Mouse (Mus musculus) gastrocnemius, postnatal 10 days (tissue): ENCODE results near the gene Acaa1b. TPM values are rescaled to one million over a fixed set of nuclear protein-coding genes. Genes with fewer than 3 reads are reported as not detected.

Source experiments
- total RNA-seq, 2 experiments: library from RNA; stranded (reverse); gene quantifications; 2 replicates each; pipeline ENCODE4 v1.2.3; 2021

Gene Acaa1b
- total RNA-seq, 2 experiments from 2014 or later = 1.1 to 1.9 TPM

Other genes starting within 250 kb of the Acaa1b start
- gene Ctdspl, start 230.6 kb downstream of the Acaa1b start, total RNA-seq = 10 to 100 TPM; 14.5 to 14.6 TPM
- under 1 TPM; 0.52 to 0.81 TPM for gene Vill, start 104.3 kb downstream of the Acaa1b start, total RNA-seq
- 10 to 100 TPM; 12.5 to 17.1 TPM for gene Plcd1, start 63.6 kb downstream of the Acaa1b start, total RNA-seq
- gene Dlec1, start 54.6 kb downstream of the Acaa1b start, total RNA-seq = under 1 TPM; 0.16 to 0.43 TPM
- gene Gm47289, start 2.1 kb upstream of the Acaa1b start, total RNA-seq = not detected
- gene Slc22a13, start 52.0 kb upstream of the Acaa1b start, total RNA-seq = not detected
- 10 to 100 TPM; 32.9 to 33.7 TPM for gene Oxsr1, start 165.3 kb upstream of the Acaa1b start, total RNA-seq
- 10 to 100 TPM; 42.0 to 44.0 TPM for gene Acaa1a, start 182.6 kb upstream of the Acaa1b start, total RNA-seq
- 10 to 100 TPM in 1 of 2 experiments, 1 to 10 TPM in 1; 8.7 to 10.5 TPM for gene Myd88, start 184.3 kb upstream of the Acaa1b start, total RNA-seq
- under 1 TPM; 0.47 to 0.88 TPM for gene Xylb, start 200.3 kb upstream of the Acaa1b start, total RNA-seq
- gene Slc22a14, start 208.5 kb upstream of the Acaa1b start, total RNA-seq = not detected
- 10 to 100 TPM in 1 of 2 experiments, 1 to 10 TPM in 1; 7.5 to 14.3 TPM for gene Acvr2b, start 245.0 kb upstream of the Acaa1b start, total RNA-seq